Mouse (Mus musculus): ENCODE data around the gene Ulk3.

DNA sequence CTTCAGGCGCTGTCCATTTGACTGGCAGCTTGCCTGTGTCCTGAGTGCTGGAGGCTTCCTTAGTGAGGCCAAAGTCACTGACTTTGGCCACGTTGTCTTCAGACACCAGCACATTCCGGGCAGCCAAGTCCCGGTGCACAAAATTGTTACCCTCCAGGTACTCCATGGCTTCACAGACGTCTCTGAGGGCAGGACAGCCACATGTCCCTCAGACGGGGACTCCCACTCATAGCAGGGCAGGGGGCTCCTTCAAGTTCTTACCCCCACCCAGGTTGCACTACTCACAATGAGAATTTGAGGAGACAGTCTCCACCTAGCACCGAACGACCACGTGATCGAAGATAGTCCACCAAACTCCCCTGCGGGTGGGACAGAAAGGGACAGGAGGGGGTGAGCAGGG lies 38.6 kb downstream of the Ulk3 start:
- TF ChIP-seq POLR2A (IDR thresholded peaks at IDR 0.05; ENCODE audit: low read depth, low read length) (no peak), CTCF (IDR thresholded peaks at IDR 0.05; ENCODE audit: extremely low read depth, insufficient read length, insufficient replicate concordance, low read depth, low read length) (no peak)

Measured in small intestine, adult 2 months (tissue).